Mouse (Mus musculus) midbrain, embryonic 13.5 days (tissue): ENCODE data around the gene Cttnbp2nl. TPM values are rescaled to one million over a fixed set of nuclear protein-coding genes. Genes with fewer than 3 reads are reported as not detected.

Experiments used
- ATAC-seq: fragments of 200-750 bp; cut with Nextera tagmentation; 2 replicates; pipeline ENCODE4 v1.8.0; 2017; ENCODE audit warnings: mild to moderate bottlenecking, moderate TSS enrichment, moderate library complexity
- H3K27ac ChIP-seq: fragments of 300-500 bp; sonication (generic); 2 replicates; pipeline ENCODE4 v1.5.1; 2015; ENCODE audit warnings: inconsistent platforms, mild to moderate bottlenecking, moderate library complexity
- H3K27me3 ChIP-seq: fragments of 300-500 bp; sonication (generic); 2 replicates; pipeline ENCODE4 v1.6.1; 2015; ENCODE audit warnings: mild to moderate bottlenecking, inconsistent platforms
- H3K36me3 ChIP-seq: fragments of 300-500 bp; sonication (generic); 2 replicates; pipeline ENCODE4 v1.6.1; 2015; ENCODE audit warnings: mild to moderate bottlenecking, inconsistent platforms
- H3K4me1 ChIP-seq: fragments of 300-500 bp; sonication (generic); replicated peaks from 2 replicates; pipeline ENCODE4 v1.6.1; 2015; ENCODE audit warnings: inconsistent platforms
- H3K4me2 ChIP-seq: fragments of 300-500 bp; sonication (generic); replicated peaks from 2 replicates; pipeline ENCODE4 v1.6.1; 2015; ENCODE audit warnings: moderate library complexity, mild to moderate bottlenecking, inconsistent platforms
- H3K4me3 ChIP-seq: fragments of 300-500 bp; sonication (generic); replicated peaks from 2 replicates; pipeline ENCODE4 v1.5.1; 2015; ENCODE audit warnings: mild to moderate bottlenecking, inconsistent platforms
- H3K9ac ChIP-seq: fragments of 300-500 bp; sonication (generic); replicated peaks from 2 replicates; pipeline ENCODE4 v1.6.1; 2015; ENCODE audit warnings: mild to moderate bottlenecking, inconsistent platforms
- H3K9me3 ChIP-seq: fragments of 300-500 bp; sonication (generic); 2 replicates; pipeline ENCODE4 v1.6.1; 2016; ENCODE audit warnings: mild to moderate bottlenecking, inconsistent platforms
- WGBS: fragments of 180-500 bp; shearing (Covaris S2); methylation state at CpG from one replicate; pipeline ENCODE4 v1.1.7; 2015; 5-methylcytosine and 5-hydroxymethylcytosine counted together
- polyA plus RNA-seq: library from polyadenylated mRNA; unstranded; fragments of >200 nt; fragmentation: Nextera tagmentation; extraction: Ambion mirVana; gene quantifications from 2 replicates; pipeline ENCODE4 v1.2.1, GENCODE M21; 2015

Cttnbp2nl gene
- polyA plus RNA-seq, result 63.6 and 66.7 TPM in 2 replicates

DNA sequence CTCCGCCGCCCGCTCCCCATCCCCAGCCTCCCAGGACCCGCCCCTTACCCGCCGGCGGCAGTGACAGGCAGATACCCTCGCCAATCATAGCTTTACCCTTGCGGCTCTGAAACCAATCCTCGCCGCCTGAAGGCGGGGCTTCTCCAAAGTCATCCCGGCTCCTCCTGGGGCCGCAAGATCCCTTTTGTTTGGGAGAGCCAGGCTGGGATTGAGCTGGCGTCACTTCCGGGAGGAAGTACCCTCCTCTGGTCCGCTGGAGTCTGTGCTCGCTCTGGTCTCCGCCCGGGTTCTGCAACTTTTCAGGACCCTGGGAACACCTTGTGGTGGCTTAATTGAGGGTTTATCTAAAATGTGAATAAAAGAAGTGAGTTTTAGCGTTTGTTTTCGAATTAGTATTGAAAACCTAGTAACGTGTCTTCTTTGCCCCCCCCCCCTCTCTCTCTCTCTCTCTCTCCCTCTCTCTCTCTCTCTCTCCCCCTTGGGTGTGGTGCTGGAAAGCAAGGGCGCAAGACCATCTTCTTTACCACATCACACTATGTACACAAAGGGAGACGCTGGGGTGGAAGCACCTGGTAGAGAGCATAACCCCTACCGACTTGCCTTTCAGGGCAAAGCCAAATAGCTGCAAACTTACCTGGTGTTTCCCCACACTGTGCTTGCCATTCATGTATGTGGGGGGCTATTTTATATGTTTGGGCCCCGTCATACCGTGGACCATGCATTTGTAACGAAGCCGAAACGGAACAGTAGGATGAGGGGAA is at the start of gene Cttnbp2nl:
TSS of gene Cttnbp2nl (minus strand) at position 210 of the 761 bp plus-strand sequence.
- peak within 1 kb of the TSS; percentile 93 for H3K4me3 ChIP-seq
- peak within 1 kb of the TSS; percentile 82 for H3K4me2 ChIP-seq
- peak; percentile 99 for ATAC-seq
- H3K4me1 ChIP-seq, result peaks cover 38% of the 10 kb centered on the region
- peak within 1 kb of the TSS; percentile 93 for H3K9ac ChIP-seq
- H3K27me3 ChIP-seq, result no peaks in the 10 kb centered on the region
- H3K36me3 ChIP-seq, result no peaks in the 10 kb centered on the region; the same call in 1 of the 2 replicates
- WGBS, result 2% methylated on average over 31 of the region's 31 CpGs
- H3K9me3 ChIP-seq, result no peaks in the 10 kb centered on the region
- H3K27ac ChIP-seq, result peak within 1 kb of the TSS; percentile 92

DNA sequence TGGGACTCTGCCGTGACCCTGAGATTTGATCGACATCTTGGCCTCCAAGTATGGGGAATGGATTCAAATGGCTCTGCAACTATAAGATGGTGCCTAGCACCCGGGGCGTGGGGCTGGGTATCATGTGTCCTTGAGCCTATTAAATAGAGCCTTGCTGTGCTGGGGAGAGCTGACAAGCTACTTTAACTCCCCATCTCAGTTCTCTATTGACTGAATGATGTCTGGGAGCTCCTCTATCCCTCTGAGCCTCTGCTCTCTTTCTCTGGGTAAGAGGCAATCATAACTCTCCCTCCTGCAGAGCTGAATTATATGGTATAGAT is 47.3 kb upstream of the Cttnbp2nl start:
- no peak for ATAC-seq
- Histone ChIP-seq H3K27me3 (no peaks in the 10 kb centered on the region), H3K4me1 (peaks cover 10% of the 10 kb centered on the region), H3K27ac (no peak overlapping the region; the same call in 1 of the 2 replicates), H3K4me2 (no peak overlapping the region), H3K4me3 (no peak overlapping the region), H3K9ac (no peak overlapping the region), H3K36me3 (no peaks in the 10 kb centered on the region), H3K9me3 (no peaks in the 10 kb centered on the region)
- WGBS, result 42% methylated on average over 4 of the region's 4 CpGs

DNA sequence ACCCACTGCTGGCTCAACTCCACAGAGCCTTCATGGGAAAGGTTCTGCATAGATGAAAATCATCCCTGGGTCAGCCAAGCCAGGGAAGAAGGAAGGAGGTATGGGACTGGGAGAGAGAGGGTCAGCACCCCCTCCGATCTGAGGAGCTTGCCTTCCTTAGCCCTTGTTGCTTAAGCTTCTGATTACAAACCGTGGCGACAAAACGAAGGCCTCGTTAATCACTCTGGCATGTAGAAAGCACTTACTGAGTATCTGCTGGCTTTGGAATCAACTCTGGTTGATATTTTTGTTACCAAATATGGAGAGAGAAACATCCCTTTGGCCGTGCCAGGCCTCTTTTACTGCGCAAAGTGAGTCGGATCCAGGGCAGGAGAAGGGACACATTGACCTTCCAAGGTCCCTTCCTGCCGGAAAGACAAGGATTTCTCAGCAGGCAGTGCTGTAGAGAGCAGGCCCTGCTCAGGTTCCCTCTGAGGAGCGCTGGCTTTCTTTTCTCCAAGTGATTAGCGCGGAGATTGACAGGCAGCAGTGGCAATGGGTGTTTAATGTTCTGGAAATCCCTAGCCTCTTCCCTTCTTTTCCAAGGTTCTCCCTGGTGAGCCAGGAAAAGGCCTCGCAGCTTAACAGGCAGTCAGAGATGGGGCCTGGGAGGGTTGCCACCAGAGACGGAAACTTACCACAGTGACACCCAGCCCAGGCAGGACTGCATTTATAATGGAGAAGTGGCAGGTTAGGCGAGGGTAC is 46.8 kb upstream of the Cttnbp2nl start:
- no peaks in the 10 kb centered on the region for H3K9me3 ChIP-seq
- H3K9ac ChIP-seq, result no peak overlapping the region
- no peak for ATAC-seq
- no peaks in the 10 kb centered on the region for H3K36me3 ChIP-seq
- no peaks in the 10 kb centered on the region for H3K27me3 ChIP-seq
- no peak overlapping the region for H3K4me3 ChIP-seq
- 12% methylated on average over 15 of the region's 15 CpGs for WGBS
- peak overlapping the region; percentile 42 for H3K27ac ChIP-seq
- peaks cover 10% of the 10 kb centered on the region for H3K4me1 ChIP-seq
- H3K4me2 ChIP-seq, result no peak overlapping the region

DNA sequence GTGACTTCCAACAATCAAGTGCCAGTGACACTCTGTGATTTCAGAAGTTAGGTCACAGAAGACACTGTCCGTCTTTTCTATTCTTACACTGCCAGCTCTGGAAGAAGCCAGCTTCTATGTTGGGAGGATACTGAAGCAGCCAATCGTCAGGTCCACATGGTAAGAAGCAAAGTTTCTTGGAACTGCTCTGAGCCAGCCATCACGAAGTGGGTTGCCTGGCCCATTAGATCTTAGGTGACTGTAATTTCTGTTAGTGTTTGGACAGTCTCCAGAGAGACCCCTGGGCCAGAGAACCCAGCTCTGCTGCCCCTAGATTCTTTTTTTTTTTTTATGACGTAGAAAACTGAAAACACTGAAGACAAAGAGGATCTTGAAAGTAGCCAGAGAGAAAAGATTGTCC is 44.6 kb upstream of the Cttnbp2nl start:
- H3K27ac ChIP-seq, result no peak overlapping the region
- H3K9me3 ChIP-seq, result no peaks in the 10 kb centered on the region
- 86% methylated on average over 4 of the region's 4 CpGs for WGBS
- H3K9ac ChIP-seq, result no peak overlapping the region
- ATAC-seq, result no peak
- H3K36me3 ChIP-seq, result no peaks in the 10 kb centered on the region
- no peak overlapping the region for H3K4me3 ChIP-seq
- H3K4me2 ChIP-seq, result no peak overlapping the region
- H3K4me1 ChIP-seq, result peaks cover 13% of the 10 kb centered on the region
- no peaks in the 10 kb centered on the region for H3K27me3 ChIP-seq

DNA sequence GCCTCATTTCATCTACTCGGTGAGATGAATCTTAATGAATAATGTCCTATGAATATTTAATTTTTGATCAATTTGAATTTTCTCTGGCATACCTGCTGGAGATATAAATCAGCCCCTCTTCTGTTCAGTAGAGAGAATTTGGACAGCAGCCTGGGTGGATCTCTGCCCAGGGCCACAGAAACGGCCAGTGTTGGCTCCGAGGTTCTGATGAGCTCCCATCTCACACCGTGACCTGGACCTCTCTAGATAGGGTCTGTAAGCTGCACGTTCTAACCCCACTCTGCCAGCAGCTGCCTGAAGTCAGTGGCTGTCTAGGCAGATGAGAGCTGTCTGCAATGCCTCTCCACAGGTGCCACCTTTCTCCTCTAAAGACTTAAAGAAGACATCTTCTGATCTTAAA is 42.1 kb upstream of the Cttnbp2nl start:
- H3K4me2 ChIP-seq, result no peak overlapping the region
- no peaks in the 10 kb centered on the region for H3K9me3 ChIP-seq
- H3K27ac ChIP-seq, result no peak overlapping the region
- H3K4me1 ChIP-seq, result peaks cover 13% of the 10 kb centered on the region
- ATAC-seq, result no peak
- no peaks in the 10 kb centered on the region for H3K27me3 ChIP-seq
- no peak overlapping the region for H3K9ac ChIP-seq
- H3K36me3 ChIP-seq, result no peaks in the 10 kb centered on the region
- WGBS, result 84% methylated on average over 5 of the region's 5 CpGs
- H3K4me3 ChIP-seq, result no peak overlapping the region

DNA sequence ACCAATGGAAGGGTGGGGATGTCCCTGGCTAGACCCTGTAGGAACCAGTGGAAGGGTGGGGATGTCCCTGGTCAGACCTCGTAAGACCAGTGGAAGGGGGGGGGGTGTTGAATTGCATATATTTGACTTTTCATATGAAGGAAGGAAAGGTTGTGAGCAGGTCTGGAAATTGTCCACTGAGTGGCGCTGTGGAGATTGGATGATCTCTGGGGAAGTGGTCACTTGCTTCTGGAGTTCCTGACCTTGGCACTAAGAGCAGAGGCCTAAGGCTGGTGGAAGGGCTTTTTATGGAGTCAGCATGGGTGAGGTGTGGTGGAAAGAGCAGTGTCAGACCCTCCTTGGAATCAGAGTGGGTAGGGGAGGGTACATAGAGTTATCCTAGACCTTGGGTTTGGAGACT is 41.5 kb upstream of the Cttnbp2nl start:
- H3K4me2 ChIP-seq, result no peak overlapping the region
- ATAC-seq, result no peak
- no peaks in the 10 kb centered on the region for H3K27me3 ChIP-seq
- H3K9ac ChIP-seq, result no peak overlapping the region
- no peaks in the 10 kb centered on the region for H3K9me3 ChIP-seq
- peaks cover 7% of the 10 kb centered on the region; the same call in 1 of the 2 replicates for H3K4me1 ChIP-seq
- H3K27ac ChIP-seq, result no peak overlapping the region
- 75% methylated on average over 2 of the region's 2 CpGs for WGBS
- H3K36me3 ChIP-seq, result no peaks in the 10 kb centered on the region
- no peak overlapping the region for H3K4me3 ChIP-seq

DNA sequence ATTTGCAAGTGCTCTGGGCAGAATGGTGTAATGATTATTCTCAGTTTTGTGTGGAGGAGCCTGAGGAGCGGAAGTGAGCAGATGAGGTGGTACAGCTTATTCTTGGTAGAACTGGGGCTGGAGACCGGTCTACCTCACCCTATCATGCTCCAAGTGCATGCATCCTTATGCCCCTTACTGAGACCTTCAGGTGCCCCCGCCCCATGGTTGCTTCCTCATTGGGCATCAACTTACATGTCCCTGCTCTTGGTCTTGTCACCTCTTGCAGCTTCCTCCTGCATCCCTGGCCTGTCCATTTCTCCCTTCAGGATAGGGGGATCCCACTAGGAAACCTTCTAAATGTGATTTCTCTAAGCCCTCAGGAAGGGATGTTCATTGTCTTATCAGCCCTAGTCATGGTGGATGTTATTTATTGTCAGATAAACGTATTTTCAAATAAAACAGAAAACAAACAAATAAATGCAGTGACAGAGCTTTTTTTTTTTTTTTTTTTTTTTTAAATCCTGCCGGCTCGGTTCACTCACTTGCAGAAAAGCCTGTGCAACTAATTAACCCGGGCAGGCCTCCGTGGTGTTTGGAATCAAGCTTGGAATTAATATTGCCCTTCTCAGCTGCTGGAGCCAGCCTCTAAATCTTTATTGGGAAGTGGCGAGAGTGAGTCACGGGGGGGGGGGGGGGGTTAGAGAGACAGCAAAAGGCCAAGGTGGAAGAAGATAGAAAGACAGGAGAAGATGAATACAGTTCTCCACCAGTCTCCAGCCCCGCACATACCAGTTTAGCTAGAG is 40.0 kb upstream of the Cttnbp2nl start:
- peaks cover 6% of the 10 kb centered on the region; the same call in 1 of the 2 replicates for H3K4me1 ChIP-seq
- 0 out of 2 replicates have a peak, but pooled peaks have one; percentile 35 for ATAC-seq
- no peaks in the 10 kb centered on the region for H3K9me3 ChIP-seq
- 51% methylated on average over 11 of the region's 11 CpGs for WGBS
- H3K4me2 ChIP-seq, result no peak overlapping the region
- H3K4me3 ChIP-seq, result no peak overlapping the region
- H3K36me3 ChIP-seq, result no peaks in the 10 kb centered on the region
- H3K27ac ChIP-seq, result peak overlapping the region; percentile 57
- H3K27me3 ChIP-seq, result no peaks in the 10 kb centered on the region
- H3K9ac ChIP-seq, result no peak overlapping the region

DNA sequence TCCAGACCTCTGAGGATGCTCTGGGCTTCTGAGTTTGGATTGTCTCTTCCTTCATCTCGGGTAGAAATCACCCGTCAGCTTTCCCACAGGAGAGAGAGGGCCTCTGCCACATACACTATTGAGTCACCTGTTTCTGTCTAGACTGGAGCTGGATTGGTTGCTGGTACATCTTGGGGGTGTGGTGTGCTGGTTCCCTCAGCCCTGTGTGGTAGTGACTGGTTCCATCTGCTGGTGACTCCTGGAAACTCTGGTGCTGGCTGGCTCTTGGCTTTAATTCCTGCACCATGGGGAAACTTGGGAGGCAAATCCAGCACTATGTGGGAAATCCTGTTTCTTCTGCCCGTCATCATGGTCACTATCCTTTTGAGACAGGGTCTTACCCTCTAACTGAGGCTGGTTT is 38.0 kb upstream of the Cttnbp2nl start:
- H3K9ac ChIP-seq, result no peak overlapping the region
- 30% methylated on average over 3 of the region's 3 CpGs for whole genome bisulfite sequencing
- 0 out of 2 replicates have a peak, but pooled peaks have one; percentile 28 for ATAC-seq

DNA sequence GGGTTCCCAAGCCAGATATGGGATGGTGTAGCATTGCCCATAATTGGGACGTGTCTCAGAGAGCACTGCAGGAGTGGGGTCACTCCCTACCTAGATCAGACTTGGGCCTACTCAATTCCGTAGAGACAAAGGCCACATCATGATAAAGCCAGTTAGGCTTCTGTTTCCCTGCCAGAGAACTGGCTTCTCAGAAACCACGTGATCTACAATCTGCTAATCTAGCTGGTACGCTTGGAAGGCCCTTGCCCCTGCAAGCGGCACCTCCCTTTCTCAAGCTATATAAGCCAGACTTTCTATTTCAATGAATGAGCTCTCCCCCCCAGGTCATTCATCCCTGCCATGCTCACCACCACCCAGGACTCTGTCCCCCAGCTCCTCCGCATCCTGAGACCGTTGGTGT is 37.2 kb upstream of the Cttnbp2nl start:
- no peak overlapping the region for H3K4me2 ChIP-seq
- no peak overlapping the region for H3K4me3 ChIP-seq
- no peaks in the 10 kb centered on the region for H3K9me3 ChIP-seq
- H3K4me1 ChIP-seq, result peaks cover 6% of the 10 kb centered on the region; the same call in 1 of the 2 replicates
- no peak overlapping the region for H3K27ac ChIP-seq
- H3K36me3 ChIP-seq, result no peaks in the 10 kb centered on the region
- ATAC-seq, result no peak
- no peak overlapping the region for H3K9ac ChIP-seq
- H3K27me3 ChIP-seq, result no peaks in the 10 kb centered on the region
- 93% methylated on average over 7 of the region's 7 CpGs for WGBS

More for the DNA sequence above, 38.0 kb upstream of the Cttnbp2nl start:
- Histone ChIP-seq H3K9me3 (no peaks in the 10 kb centered on the region), H3K27me3 (no peaks in the 10 kb centered on the region), H3K27ac (no peak overlapping the region), H3K36me3 (no peaks in the 10 kb centered on the region), H3K4me2 (no peak overlapping the region), H3K4me1 (peaks cover 6% of the 10 kb centered on the region; the same call in 1 of the 2 replicates), H3K4me3 (no peak overlapping the region)

DNA sequence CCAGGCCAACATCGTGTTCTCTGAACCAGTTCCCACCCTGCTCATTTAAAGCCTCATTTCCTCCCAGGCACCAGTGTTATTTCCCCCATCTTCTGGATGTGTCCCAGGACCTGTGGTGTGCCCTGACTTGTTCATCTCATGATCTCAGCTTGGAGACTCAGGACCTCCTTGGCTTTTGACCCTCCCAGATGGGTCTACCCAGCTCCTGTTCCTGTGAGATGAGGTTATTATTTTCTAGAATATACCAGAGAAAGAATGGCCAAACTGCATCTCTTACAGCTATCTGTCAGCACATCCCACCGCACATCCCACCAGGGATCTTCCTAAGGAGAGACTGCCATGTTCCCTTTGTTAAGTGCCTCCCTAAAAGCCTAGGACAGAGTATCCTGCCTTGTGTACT is 35.7 kb upstream of the Cttnbp2nl start:
- H3K4me3 ChIP-seq, result no peak overlapping the region
- H3K36me3 ChIP-seq, result no peaks in the 10 kb centered on the region
- no peaks in the 10 kb centered on the region for H3K9me3 ChIP-seq
- no peaks in the 10 kb centered on the region for H3K27me3 ChIP-seq
- peaks cover 6% of the 10 kb centered on the region; the same call in 1 of the 2 replicates for H3K4me1 ChIP-seq
- H3K4me2 ChIP-seq, result no peak overlapping the region
- ATAC-seq, result no peak
- no peak overlapping the region for H3K9ac ChIP-seq
- H3K27ac ChIP-seq, result no peak overlapping the region
- 82% methylated on average over 2 of the region's 2 CpGs for WGBS

DNA sequence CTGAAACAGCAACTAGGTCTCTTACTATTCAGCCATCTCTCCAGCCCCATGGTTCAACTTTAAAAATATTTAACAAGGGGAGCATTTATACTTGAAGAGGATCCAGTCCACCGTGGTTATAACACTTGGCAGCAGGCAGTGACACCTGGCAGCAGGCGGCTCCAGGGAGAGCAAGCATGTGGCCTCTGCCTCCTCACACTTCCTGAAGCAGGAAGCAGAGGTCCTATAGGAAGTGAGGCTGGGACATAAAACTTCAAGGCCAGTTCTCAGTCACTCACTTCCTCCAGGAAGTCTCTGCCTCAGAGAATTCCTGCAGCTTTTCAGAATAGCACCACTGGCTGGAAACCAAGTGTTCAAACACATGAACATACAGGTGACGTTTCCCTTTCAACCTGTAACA is 34.4 kb upstream of the Cttnbp2nl start:
- Histone ChIP-seq H3K27me3 (no peaks in the 10 kb centered on the region), H3K9me3 (no peaks in the 10 kb centered on the region), H3K9ac (no peak overlapping the region), H3K27ac (no peak overlapping the region), H3K4me2 (no peak overlapping the region), H3K4me1 (0 out of 2 replicates have a peak, but pooled peaks cover 1% of the 10 kb centered on the region), H3K4me3 (no peak overlapping the region), H3K36me3 (no peaks in the 10 kb centered on the region)
- ATAC-seq, result no peak
- 80% methylated on average over 3 of the region's 3 CpGs for WGBS
